Mouse (Mus musculus): Measurements from ENCODE around the gene Ttc41.

Ttc41 gene

DNA sequence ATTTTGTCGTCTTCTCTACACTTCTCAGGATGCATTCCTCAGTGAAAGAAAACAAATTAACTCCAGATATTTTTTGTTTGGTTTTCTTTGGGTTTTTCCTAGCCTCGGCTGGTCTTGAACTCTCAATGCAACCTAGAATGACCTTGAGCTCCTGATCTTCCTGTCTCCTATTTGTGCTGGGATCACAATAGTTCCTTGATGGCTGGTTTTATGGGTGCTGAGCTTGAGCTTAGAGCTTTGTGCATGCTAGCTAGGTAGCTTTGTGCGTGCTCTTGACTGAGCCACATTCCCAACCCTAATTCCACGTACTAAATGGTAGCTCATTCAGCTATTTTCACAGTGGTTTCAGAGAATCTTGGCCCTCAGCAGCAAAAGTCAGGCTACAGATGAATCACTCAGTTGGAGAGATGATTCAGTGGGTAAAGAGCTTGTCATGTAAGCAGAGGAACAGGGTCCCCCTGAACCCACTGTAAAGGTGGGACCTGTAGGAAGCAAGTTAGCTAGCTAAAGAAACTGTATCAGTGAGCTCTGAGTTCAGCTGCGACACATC lies 78.6 kb downstream of the Ttc41 start:
- no peak for DNase-seq (ENCODE audit: low spot score)

- DNase-seq (ENCODE audit: low spot score): no peak
These were observed 79.8 kb downstream of the Ttc41 start for GRCm38 (mm10) chr10:86785396-86785795.

DNA sequence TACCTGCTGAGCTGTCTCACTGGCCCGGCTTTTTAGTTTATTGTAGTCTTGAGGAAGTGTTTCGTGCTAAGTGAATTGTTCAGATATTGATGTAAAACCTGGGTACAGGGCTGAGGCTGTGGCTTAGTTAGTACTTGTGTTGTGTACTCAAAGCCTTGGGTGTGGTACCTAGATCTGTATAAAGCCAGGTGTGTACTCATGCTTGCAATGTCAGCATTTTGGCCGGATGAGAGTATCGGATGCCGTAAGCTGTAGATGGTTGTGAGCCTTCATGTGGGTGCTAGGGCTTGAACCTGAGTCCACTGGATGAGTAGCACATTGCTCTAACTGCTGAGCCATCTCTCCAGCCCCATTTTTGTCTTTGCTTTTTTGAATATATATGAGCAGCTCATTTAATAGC lies 80.5 kb downstream of the Ttc41 start:
- no peak for DNase-seq (ENCODE audit: low spot score)

GRCm38 (mm10) chr10:86788193-86788592 lies 82.6 kb downstream of the Ttc41 start:
- DNase-seq (ENCODE audit: low spot score): no peak

DNA sequence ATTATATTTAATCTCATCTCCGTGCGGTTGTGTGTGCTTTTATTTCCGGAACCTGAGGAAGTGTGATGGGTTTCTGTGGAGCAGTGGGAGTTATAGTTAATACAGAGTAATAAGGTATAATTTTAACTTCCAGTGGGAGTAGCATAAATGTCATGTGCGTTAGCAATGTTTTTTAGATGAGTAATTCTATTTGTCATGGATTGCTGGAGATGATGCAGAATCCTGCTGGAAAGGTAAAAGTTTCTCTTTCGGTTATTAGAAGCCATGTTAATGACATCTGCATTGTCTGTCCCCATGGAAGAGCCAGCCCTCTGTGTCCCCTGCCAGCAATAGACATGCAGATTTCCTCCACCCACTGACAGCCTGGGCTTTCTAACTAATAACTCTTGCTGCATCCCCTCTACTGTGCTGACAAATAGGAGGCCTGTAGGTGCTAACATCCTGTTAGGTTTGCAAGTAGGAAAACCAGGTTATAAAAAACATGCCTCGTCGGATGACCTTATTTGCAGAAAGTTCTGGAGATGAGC lies 83.6 kb downstream of the Ttc41 start:
- no peak for DNase-seq (ENCODE audit: low spot score)

- DNase-seq (ENCODE audit: low spot score): no peak
These were observed 86.0 kb downstream of the Ttc41 start for GRCm38 (mm10) chr10:86791507-86792184.

- DNase-seq (ENCODE audit: low spot score): no peak
These were observed 87.9 kb downstream of the Ttc41 start for GRCm38 (mm10) chr10:86793509-86793951.

- DNase-seq (ENCODE audit: low spot score): no peak
These were observed 88.6 kb downstream of the Ttc41 start for GRCm38 (mm10) chr10:86794196-86794595.

DNA sequence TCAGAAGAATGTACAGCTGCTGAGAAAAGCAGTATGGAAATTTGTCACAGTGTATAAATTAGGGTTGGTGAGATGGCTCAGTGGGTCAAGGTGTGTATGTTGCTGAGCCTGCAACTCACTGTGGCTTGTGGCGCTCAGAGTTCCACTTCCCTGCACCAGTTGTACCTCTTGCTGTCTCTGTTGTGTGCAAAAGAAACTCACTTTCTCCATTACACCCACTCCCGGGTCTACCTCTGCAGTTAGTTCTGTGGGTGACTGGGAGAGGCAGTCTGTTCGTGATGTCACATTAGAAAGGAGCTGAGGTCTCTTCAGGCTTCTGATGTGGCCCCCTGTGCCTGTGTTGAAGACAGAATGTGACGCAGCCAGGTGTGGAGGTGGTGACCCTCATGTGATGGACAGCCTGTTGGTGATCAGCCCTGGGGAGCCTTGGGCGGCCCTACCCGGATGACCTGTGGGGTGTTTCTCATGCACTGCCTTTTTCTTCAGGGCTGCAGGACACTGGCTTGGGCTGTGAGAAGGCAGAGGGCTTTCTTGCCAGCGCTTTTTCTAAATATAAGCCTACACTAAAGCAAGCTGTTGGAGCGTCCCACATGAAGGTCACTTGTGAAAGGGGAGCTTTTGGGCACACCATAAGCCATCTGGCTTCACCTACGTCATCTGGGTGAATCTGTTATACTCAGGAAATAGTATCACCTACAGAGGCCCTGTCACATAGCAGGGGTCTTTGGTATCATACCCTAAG lies 89.4 kb downstream of the Ttc41 start:
- DNase-seq (ENCODE audit: low spot score): no peak

GRCm38 (mm10) chr10:86796073-86796741 lies 90.6 kb downstream of the Ttc41 start:
- no peak for DNase-seq (ENCODE audit: low spot score)

GRCm38 (mm10) chr10:86807362-86807761 lies 101.8 kb downstream of the Ttc41 start:
- no peak for DNase-seq (ENCODE audit: low spot score)

DNA sequence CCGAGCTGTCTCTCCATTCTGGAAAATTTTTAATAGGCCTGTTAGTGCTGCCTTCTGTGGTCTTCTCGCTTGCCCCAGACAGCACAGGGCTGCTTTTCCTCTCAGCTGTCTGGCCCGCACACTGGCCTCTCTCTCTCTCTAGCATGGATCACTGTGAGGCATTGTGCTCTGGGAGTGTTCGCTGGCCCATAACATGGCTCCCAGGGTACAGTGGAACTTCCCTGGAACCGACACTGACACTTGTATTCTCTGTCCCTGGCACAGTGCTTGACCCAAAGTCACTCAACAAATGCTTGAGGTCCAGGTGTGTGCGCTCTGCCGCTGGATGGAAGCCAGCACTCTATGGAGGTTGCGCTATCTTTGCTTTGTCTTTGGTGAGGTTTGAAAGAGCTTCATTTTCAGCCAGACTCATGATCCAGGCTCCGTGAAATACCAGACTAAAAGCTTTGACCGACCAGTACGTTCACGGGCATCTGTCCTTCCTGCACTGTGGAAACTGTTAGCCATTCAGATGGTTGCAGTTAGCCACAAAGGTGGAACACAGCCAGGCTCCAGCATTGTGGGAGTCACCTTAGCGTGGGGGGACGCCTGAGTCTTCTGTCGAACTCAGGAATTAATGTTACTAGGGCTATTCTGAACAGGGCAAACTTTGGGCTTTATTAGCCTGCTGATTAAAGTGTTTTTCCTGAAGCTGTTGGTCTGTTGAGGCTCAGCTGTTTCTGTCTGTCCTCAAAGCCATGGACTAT lies 102.6 kb downstream of the Ttc41 start:
- DNase-seq (ENCODE audit: low spot score): no peak

GRCm38 (mm10) chr10:86810000-86810399 lies 104.4 kb downstream of the Ttc41 start:
- DNase-seq (ENCODE audit: low spot score): no peak

DNA sequence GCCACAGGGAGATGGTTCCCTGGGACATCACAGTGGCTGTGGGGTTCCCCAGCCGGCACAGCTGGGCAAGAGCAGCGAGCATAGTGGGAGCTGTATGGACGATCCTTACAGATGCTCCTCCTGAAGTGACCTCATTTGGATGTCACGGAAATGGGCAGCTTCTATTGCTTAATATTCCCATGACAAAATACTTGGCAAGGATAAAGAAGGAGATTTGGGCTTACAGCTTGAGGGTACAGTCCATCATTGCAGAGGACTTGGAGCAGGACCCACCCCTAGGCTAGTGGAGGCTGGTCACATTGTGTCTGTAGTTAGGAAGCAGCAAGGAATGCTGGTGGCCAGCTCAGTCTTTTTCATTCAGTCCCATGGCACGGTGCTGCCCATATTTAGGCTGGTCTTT lies 105.0 kb downstream of the Ttc41 start:
- DNase-seq (ENCODE audit: low spot score): no peak

DNA sequence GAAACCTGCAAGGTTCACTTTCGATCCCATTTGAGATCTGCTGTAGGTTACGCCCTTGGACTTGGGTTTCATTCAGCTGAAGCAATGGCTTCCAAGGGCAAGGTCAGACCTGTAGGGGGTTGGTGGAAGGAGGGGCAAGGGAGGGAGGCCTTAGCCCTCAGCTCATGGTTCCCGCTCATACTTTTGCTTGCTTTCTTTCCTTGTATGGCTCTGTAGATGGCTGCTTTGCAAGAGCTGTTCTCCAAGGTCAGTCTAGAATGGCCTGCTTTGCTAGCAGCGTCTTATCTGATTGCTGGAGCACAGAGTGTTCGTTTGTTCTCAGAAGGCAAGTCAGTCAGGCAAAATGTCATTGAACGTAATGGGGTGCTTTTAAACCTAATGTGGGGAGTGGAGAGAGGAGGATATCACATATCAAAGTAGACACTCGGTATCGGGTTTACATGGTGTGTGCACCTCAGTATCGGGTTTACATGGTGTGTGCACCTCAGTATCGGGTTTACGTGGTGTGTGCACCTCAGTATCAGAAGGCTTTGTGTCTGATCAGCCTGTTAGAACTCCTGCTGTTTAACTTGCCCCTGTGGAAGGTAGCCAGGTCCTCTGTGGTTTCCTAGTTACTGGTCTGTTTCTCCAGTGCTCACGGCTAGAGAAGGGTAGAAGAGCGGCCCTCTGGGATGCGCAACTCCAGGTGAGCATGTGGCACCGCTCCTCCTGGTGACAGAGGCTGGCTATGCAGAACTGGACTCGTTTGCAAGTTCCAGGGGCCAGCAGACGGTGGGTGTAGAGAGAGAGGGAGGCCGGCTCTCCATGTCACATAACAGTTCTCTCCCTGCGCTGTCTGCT lies 108.9 kb downstream of the Ttc41 start:
- no peak for DNase-seq (ENCODE audit: low spot score)

GRCm38 (mm10) chr10:86815133-86815532 lies 109.5 kb downstream of the Ttc41 start:
- no peak for DNase-seq (ENCODE audit: low spot score)

DNA sequence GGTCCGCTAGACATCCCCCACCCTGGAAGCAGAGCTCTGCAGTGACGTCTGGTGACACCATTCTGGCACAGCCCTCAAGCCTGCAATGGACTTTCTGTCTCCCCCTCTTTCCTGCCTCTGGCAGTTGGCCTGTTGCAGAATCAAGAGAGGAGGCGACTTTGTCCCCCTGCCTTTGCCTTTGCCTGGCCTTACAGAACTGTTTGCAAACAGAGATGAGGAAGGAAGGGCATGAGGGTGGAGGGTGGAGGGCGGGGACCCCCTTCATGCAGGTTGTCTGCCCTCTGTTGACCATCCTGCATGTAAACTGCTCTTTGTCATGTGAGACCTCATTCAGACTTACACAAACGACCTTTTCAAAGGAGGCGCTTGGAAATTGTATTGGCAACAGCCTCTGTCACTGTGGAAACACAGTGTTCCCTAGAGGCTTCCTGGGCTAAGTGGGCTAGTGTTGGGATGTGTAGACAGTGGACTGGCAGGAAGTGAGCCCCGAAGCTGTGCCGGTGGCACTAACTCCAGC lies 114.1 kb downstream of the Ttc41 start:
- no peak for DNase-seq (ENCODE audit: low spot score)

GRCm38 (mm10) chr10:86821014-86821413 lies 115.4 kb downstream of the Ttc41 start:
- DNase-seq (ENCODE audit: low spot score): no peak

- DNase-seq (ENCODE audit: low spot score): no peak
These were observed 118.5 kb downstream of the Ttc41 start for GRCm38 (mm10) chr10:86824093-86824492.

GRCm38 (mm10) chr10:86824871-86825270 lies 119.3 kb downstream of the Ttc41 start:
- no peak for DNase-seq (ENCODE audit: low spot score)

All from c-Kit-positive CD71-positive TER-119-positive erythroid progenitor cells, embryonic 14.5 days (primary cell).